Mouse (Mus musculus) c-Kit-positive CD71-positive TER-119-positive erythroid progenitor cells, embryonic 14.5 days (primary cell): ENCODE data around the gene Plekhb2.

Experiments used
- DNase-seq: peaks from one replicate; pipeline ENCODE4 v3.0.0-alpha.2; 2013; ENCODE audit warnings: low spot score

Gene Plekhb2

GRCm38 (mm10) chr1:34834904-34835303 is 14.9 kb upstream of the Plekhb2 start:
- DNase-seq: no peak

- DNase-seq: no peak
Observed at GRCm38 (mm10) chr1:34837951-34838689, 11.7 kb upstream of the Plekhb2 start.

DNA sequence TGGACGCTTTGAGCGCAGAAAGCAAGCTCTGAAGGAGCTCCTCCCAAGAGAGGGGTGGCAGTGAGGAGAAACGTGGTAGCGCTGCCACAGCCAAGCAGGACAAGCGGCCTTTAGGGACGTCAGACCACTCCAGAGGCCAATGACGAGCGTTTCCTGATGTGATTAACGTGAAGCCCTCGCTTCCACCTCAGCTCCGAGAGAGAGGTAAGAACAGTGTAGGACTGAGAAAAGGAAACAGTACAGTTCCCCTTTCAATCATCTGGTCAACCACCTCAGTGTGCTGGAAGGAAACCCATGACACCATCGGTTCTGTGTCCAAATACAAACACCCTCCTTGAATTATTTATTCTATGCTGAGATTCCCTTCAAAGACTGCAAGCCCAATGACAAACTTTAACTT is 10.5 kb upstream of the Plekhb2 start:
- DNase-seq: no peak

- no peak for DNase-seq
Observed at GRCm38 (mm10) chr1:34841709-34842388, 7.9 kb upstream of the Plekhb2 start.

- DNase-seq: peak; percentile 45
Observed at GRCm38 (mm10) chr1:34842389-34842861, 7.4 kb upstream of the Plekhb2 start.

DNA sequence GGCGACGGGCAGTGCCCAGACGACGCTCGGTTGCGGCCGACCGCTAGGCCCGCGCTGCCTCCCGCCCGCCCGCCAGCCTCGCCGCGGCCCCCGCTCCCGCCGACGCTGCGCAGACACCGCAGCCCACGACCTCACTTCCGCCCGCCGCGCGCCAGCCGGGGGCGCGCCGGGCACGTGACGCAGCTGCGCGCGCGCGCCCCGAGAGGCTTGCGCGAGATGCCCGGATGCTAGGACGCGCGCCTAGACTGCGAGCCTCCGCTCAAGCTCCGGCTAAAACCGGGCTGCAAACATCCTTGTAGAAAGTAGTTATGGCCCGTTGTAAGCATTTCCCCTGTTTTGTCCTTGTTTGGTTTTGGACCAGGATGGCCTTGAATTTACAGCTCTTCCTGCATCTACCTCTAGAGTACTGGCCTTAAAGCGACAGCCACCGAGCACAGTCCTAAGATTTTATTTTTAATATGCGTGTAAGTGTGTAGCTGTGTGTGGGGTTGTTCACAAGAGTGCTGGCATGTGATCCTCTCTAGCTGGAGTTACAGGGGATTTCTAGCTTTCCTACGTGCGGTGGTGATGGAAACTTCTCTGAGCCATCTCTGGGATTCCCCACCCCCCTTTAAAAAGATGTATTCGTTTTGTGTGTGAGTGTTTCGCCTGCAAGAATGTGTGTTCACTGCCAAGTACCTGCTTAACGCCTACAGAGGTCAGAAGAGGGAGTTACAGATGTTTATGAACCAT is 6.7 kb upstream of the Plekhb2 start, which contains the start of gene Fam168b:
Gene Fam168b (minus strand): TSS at position 179 of the 732 bp plus-strand sequence.
- DNase-seq: peak; percentile 77

GRCm38 (mm10) chr1:34847070-34847469 is 2.7 kb upstream of the Plekhb2 start:
- DNase-seq: no peak

DNA sequence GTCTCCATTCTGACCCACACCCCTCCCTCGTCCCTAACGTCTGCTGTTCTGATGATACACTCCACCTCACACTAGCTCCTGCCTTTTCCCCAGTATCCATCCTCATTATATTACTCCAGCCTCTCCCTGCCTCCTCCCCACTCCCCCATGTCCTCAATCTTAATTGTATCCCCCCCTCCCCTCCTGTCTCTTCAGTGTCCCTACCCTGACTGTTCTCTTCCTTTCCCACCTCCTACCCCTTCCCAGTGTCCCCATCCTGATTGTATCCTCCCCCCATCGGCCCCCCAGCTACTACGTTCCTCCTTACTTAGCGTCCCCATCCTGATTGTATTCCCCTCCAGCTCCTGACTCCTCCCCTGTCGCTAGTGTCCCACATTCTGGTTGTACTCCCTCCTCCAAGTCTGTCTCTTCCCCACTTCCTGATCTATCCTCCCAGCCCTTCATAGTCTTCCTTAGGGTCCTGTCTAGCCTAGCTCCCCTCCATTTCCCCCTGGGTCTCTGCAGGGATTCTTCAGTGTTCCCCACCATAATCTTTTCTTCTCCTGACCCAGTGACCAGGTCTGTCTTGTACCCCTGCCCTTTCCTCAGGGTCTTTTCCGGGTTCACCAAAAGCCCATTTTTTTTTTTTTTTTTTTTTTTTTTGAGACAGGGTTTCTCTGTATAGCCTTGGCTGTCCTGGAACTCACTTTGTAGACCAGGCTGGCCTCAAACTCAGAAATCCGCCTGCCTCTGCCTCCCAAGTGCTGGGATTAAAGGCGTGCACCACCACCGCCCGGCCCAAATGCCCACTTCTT is 764 bp downstream of the Plekhb2 start:
- no peak for DNase-seq

DNA sequence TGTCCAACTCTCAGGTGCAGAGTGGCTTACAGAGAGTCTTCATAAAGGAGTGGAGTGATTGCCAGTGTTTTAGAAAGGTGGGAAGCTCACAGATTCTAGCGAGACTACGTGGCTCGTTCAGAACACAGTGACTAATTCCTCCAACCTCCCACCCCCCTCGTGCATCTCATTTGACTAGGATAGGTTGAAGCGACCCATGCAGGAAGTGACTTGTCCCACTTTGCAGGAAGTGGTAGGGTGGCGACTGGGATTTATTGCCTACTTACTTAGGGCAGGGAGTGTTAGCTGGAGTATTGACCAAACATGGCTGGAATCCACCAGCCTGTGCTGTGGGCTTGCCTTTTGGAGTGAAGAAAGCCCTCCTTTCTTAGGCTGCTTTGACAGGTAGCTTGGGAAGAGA is 1.8 kb downstream of the Plekhb2 start:
- DNase-seq: no peak

DNA sequence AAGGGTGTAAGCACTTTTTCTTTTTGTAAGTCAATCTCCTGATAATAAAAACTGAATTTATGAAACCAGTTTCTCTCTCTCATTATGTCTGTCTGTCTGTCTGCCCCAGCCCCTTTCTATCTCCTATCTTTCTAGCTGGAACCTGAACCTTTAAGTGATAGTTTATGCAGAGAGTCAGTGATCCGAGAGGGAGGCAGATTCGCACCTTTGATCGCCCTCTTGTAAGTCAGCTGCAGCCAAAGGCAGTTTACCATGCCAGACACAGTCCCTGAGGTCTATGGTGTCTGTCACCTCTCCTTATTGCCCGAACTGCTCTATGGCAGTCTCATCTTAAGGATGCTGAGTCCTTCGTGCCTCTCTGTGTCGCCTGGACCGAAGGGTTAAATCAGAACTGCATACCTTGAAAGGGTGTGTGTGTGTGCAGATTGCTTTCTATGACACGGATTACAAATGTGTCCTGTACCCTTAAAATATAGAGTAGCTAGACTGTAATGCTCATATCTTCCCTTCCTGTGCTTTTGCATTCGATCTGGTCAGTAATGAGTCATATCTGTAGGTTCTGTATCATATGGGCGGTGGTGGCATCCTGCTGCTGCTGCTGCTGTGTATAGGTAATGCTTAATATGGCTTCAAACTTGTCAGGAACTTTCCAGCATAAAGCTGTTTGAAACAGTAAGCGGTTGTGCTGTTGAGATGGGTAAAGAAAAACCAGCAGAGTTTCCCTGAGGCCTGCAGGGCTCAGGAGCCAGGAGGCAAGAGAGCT is 2.5 kb downstream of the Plekhb2 start:
- DNase-seq: no peak

DNA sequence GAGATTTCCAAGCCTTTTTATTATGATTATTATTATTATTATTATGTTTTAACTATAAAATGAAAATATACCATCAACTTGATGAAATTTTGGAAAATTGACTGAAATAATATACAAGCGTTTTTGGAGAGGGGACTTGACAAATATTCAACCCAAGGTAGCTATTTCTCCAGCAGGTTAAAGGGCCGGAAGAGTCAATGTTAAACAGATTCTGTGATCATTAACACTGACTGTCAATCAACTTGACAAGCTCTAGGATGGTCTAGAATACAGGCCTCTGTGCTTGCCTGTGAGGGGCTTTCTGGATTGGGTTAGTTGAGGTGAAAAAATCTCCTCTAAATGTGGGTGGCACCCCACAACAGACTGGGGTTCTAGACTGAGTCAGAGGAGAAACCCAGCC is 4.0 kb downstream of the Plekhb2 start:
- DNase-seq: no peak

DNA sequence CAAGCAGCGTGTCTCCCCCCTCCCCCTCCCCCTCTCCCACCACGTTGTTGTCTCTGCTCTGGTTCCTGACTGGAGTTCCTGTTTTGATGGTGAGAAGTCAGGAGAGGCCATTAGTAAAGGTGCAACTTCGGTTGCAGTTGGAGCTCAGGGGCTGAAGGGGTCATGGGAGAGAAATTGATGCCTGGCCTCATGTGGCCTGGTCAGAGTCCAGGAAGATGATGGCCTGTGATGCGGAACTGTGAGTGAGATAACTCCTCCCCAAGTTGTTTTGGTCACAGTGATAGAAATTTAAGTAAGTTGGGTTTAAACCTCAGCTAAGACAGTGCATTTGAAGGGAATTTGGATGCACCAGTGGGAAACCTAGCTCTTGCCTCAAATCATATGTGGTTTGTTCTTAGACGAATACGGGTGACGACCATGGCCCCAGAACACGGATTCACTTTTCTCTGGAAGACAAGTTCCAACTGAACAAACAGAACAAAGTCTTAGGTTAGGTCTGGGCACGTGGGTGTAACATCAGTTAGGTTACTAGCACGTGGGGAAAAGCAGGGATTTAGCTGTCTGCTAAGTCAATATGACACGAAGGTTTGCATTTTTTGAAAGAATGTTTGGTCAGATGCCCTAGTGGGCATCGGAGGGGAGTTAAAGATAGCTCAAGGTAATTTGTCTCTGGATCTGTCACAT is 5.4 kb downstream of the Plekhb2 start:
- DNase-seq: no peak

- DNase-seq: no peak
Observed at GRCm38 (mm10) chr1:34858671-34859070, 8.9 kb downstream of the Plekhb2 start.

DNA sequence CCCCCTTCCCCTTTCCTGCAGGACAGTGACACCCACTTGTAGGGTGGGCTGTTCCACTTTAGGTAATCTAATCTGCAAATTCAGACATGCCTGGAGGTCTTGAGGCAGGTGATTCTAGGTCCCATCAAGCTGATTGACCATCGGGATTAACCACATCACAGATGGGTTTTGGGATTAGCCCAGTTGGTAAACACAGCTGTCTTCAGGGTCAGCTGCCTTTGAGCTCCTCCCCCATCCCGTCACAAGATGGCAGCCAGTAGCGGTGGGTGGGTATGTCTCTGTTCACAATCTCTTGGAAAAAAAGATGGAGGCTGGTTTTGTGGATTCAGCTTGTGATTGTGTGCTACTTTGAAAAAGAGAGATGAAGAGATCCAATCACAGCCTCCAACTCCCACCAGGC is 10.0 kb downstream of the Plekhb2 start:
- no peak for DNase-seq

DNA sequence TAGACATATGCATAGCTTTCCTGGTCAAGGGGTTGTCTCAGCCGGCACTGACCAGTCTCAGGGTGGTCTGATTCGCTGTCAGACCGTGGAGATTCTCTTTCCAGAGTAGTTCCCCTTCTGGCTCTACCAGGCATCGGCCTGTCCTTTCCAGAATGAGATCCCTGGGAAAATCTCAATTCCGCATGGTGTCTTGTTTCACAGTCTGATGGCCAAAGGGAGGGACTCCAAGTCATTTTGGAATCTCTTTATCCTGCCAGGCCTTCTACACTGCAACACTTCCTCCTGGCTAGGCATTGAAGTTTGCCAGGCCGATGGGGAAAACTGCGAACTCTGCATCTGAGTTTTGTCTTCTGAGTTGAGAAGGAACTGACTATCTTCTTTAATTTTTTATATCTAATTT is 10.4 kb downstream of the Plekhb2 start:
- DNase-seq: no peak

GRCm38 (mm10) chr1:34862877-34863276 is 13.1 kb downstream of the Plekhb2 start:
- no peak for DNase-seq

DNA sequence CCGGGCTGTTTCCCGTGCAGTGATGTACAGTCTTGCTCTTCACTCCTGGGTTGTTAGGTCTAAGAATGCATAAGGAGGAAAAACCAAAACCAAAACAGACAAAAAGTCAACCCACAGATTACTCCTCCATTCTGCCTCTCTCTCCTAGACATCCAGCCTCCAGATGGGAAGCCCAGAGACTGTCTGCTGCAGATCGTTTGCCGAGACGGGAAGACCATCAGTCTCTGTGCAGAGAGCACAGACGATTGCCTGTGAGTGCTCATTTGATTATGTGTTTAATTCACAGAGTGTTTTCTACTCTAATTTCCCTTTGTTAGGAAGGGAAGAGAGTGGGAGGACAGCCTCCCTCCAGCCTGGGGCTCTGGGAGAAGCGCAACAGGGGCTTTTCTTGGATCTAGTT is 13.5 kb downstream of the Plekhb2 start:
- DNase-seq: no peak

DNA sequence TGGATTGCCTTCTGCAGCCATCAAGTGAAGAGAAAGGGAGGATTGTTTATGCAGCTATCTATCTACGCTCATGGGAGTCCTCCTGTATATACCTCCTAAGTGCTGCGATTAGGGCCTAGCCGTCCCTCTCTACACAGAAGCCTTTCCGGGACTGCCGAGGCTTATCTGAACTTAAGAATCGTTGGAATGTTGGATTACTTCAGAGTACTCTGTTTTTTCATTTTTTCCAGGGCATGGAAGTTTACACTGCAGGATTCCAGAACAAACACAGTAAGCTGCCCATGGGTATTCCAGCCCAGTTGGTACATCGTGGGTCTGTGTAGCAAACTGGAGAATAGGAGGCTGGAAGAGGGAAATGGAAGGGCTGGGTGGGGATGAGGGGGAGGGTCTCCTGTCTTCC is 14.5 kb downstream of the Plekhb2 start:
- DNase-seq: no peak

- no peak for DNase-seq
Observed at GRCm38 (mm10) chr1:34865866-34866265, 16.1 kb downstream of the Plekhb2 start.

DNA sequence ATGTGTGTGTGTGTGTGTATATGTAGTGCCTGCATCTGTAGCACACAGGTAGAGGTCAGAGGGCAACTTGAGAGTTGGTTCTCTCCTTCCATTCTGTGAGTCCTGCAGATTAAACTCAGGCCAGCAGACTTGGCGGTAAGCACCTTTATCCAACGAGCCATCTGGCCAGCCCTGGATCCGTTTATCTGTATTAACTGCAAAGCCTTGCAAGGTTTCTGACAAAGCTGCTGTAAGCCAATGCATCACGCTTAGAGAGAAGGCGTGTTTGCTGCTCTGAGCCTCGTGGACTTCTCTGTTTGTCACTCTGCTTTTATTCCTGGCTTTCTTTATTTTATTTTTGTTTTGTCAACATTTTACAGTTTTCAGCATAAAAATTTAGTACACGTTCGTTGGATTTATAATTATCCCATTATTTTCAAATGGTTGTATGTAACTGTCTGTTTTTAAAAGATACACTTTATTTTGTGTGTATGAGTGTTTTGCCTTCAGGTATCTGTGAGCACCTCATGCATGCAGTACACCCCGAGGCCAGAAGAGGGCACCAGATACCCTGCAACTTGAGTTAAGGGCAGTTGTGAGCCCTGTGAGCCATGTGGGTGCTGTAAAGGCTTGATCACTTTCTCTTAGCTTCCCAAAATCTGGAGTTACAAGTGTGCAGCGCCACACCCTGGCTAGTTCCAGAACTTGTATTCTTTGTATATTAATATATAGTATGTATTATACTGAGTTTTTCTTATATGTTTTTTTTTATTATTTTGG is 17.2 kb downstream of the Plekhb2 start:
- peak; percentile 80 for DNase-seq
